Mouse (Mus musculus): Measurements from ENCODE around the gene Defb36. TPM values are rescaled to one million over a fixed set of nuclear protein-coding genes. Genes with fewer than 3 reads are reported as not detected.
A peak's percentile ranks its signal among the peaks of the same experiment; 100 is the strongest.

Gene Defb36
- total RNA-seq (2021), result not detected

GRCm38 (mm10) chr2:152604057-152604456, at the start of gene Defb36:
Defb36 (plus strand) TSS chr2:152604327.
- peak; percentile 65 for DNase-seq

- DNase-seq, result no peak
Measured at GRCm38 (mm10) chr2:152556655-152557054, 47.5 kb upstream of the Defb36 start.

GRCm38 (mm10) chr2:152569038-152569437, 35.1 kb upstream of the Defb36 start, which contains the start of gene Gm17416:
Gm17416 (plus strand) TSS chr2:152569338.
- no peak for DNase-seq

GRCm38 (mm10) chr2:152569881-152570280, 34.2 kb upstream of the Defb36 start:
- no peak for DNase-seq

GRCm38 (mm10) chr2:152570313-152570712, 33.8 kb upstream of the Defb36 start:
- DNase-seq, result no peak

GRCm38 (mm10) chr2:152572114-152572794, 31.9 kb upstream of the Defb36 start, which contains the start of gene Defb21:
Defb21 (plus strand) TSS chr2:152572744.
- DNase-seq, result peak; percentile 32

DNA sequence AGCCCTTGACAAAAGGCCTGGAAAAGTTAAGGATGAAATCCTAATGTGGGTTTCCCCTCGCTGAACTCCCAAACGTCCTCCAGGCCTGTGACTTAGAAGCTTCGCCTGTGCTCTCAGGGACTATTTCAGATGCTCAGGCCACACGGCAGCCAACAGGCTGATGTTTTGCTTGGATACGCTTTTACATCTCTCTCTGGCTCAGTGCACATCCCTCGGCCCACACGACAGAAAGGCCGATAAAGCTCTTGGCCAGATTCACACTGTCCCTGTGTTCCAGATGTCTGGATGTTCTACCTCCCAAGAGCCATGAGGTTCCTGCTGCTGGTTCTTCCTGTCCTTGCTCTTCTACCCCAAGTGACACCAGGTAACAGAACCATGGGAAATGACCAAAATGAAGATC, 30.6 kb upstream of the Defb36 start:
- peak; percentile 13 for DNase-seq

DNA sequence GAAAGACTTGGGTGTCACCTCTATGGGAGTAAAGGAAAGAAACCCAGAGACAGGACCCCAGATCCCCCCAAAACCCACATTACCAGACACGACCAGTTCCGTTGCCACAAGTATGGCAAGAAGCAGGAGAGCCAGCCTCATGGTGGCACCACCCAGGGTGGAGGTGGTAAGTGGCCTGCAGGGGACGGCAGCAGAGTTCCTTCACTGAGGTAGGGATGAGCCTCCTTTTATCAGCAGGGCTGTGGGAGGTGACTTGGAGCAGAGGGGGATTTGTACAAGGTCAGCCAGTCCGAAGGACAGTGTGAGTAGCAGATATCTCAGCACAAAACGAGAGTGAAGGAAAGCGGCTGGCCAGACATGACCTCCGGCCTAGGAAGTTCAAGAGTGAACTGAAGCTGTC, 24.0 kb upstream of the Defb36 start, which contains the start of gene Defb19:
Defb19 (minus strand) TSS at position 206 of the 400 bp plus-strand sequence.
- no peak for DNase-seq

GRCm38 (mm10) chr2:152580612-152581011, 23.5 kb upstream of the Defb36 start:
- DNase-seq, result no peak

DNA sequence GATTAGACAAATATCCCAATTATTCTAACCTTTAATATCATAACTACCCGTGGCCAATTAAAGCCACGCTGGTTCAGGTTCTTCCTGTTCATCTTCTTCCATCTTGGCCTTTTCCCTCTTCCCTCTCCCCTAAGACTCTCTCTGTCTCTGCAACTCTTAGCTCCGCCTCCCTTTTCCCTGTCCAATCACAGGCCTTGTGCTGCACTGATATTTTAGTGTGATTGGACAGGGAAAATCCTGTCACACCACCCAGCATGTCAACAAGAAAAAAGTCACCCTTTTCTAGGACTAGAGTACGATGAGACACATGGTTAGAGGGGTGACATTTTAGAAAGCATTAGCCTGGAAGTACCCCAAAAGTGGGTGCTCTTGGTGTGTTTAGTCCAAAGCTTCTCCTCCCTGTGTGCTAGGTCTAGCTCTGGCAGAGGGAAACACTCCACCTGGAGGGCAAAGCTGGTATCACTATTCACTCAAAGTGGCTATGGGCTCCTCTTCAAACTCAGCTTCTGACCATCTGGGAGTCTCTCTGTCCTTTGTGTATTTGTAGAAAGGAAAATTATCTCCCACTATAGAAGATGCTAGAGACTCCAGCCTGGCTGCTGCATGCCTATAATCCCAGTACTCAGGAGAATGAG, 17.1 kb upstream of the Defb36 start:
- peak; percentile 37 for DNase-seq

DNA sequence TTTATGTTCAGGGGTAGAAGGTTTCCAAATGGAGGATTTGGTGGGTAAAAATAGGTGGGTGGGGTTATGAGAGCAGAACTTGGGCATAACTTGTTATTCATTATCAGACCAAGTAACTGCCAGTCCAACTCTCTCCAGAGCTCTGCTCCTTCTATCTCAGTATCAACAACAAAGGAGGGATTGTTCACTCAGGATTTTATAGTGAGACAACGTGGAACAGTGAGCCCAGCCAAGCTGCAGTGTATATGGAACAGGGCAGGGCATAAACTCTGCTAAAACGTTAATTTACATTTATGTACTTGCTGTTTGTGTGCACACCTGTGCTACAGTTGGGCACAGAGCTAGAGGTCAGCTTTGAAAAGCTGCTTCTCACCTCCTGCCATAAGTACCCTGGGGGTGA, 15.7 kb upstream of the Defb36 start:
- no peak for DNase-seq

- no peak for DNase-seq
Measured at GRCm38 (mm10) chr2:152589021-152589420, 15.1 kb upstream of the Defb36 start.

GRCm38 (mm10) chr2:152599299-152599698, 4.8 kb upstream of the Defb36 start, which contains the start of gene Defb45:
Defb45 (minus strand) TSS chr2:152599399.
- no peak for DNase-seq

DNA sequence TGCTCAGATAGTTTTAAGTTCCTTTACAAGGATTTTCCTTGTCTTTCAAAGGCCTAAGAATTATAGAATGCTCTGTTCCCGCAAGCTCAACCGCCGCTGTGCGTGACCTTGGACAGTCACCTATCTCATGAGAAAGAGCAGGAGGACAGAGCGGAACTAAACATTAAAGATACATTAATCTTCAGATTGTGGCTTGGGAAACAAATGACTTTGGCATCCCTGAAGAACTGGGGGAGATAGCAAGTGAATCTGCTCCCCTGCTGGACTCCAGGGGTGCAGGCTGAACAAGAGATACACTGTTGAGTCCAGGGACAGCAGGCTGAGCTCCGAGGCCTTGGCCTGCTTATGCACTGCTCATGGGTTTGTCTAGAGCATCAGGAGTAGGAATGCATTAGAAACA, 4.1 kb upstream of the Defb36 start:
- DNase-seq, result no peak

- no peak for DNase-seq
Measured at GRCm38 (mm10) chr2:152601275-152601960, 2.7 kb upstream of the Defb36 start.

DNA sequence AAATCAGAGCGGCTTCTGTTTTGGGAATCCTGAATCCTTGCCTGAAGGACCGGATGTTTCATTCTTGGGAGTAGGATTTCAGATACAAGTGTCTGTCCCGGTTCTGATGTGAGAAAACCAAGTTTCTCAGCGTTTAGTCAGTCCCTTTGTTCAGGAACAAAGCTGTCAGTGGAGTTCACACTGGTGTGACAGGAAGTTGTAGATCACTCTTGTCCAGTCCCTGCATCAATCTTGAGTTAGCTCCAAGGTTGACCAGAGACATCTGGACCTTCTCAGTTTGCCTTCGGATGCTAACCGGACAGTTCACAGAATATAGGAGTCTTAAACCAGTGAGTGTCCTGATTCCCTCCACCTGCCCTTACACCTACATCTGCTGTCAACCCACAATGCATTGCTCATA, 3.6 kb downstream of the Defb36 start:
- no peak for DNase-seq

GRCm38 (mm10) chr2:152608719-152609118, 4.6 kb downstream of the Defb36 start:
- DNase-seq, result no peak

DNA sequence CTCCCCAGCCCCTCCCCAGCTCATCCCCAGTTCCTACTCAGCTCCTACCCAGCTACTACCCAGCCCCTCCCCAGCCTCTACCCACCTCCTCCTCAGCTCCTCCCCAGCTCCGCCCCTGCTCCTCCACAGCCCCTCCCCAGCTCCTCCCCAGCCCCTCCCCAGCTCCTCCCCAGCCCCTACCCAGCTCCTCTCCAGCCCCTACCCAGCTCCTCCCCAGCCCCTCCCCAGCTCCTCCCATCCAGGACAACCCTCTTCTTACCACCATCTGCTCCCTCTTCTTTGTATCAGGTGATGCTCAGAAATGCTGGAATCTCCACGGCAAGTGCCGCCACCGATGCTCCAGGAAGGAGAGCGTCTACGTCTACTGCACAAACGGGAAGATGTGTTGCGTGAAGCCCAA, 8.1 kb downstream of the Defb36 start:
- no peak for DNase-seq

- DNase-seq, result peak; percentile 68
Measured at GRCm38 (mm10) chr2:152615563-152615962, 11.4 kb downstream of the Defb36 start.

GRCm38 (mm10) chr2:152616470-152616869, 12.3 kb downstream of the Defb36 start:
- no peak for DNase-seq

- DNase-seq, result no peak
Measured at GRCm38 (mm10) chr2:152617374-152617773, 13.2 kb downstream of the Defb36 start.

- DNase-seq, result no peak
Measured at GRCm38 (mm10) chr2:152620367-152621134, 16.4 kb downstream of the Defb36 start.

GRCm38 (mm10) chr2:152622151-152622550, 18.0 kb downstream of the Defb36 start:
- DNase-seq, result no peak

Measured in heart, postnatal 4 days (tissue).